Mouse (Mus musculus) fibroblast of lung, adult 2 months (primary cell): ENCODE results near the gene Mtmr10.

Experiments
- DNase-seq: peaks from one replicate; pipeline ENCODE4 v3.0.0-alpha.2; 2011; ENCODE audit warnings: low read depth

Gene Mtmr10

DNA sequence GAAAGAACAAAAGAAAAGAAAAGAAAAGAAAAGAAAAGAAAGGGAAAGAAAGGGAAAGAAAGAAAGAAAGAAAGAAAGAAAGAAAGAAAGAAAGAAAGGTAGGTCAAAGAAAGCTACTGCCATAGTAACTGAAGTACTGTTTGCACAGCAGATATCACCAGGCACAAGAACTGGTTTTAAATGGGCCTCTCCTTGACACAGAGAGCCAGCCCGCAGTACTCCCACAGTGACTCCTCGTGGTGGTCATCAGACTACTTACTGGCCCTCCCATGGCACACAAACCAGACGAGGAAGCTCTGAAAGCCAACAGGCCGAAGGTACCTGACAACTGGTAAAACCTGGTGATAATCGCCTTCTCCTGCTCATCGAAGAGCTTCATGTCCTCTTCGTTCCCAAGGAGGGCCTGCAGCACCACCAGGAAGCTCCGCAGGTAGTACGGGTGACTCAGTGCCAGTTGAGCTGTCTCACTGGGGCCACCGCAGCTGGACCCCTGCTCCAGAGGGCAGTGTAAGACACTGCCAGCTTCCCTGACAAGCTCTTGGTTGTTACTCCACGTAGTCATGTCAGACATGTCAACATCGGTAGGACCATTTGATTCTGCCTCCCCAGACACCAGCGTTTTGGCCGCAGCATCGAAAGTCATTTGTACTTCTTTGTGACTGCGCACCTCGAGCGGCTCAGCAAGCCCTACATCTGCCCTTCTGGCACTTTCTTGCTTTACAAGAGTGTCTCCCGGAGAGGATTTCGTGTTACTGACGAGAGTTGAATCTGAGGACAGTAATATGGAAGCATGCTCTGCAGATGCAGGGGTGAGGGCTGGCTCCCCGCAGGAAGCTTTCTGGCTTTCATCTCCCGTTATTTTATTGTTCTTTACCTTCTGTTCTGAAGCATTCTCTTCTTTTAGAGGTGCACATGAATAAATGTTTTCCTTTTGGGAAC lies 84.8 kb downstream of the Mtmr10 start:
- no peak for DNase-seq

DNA sequence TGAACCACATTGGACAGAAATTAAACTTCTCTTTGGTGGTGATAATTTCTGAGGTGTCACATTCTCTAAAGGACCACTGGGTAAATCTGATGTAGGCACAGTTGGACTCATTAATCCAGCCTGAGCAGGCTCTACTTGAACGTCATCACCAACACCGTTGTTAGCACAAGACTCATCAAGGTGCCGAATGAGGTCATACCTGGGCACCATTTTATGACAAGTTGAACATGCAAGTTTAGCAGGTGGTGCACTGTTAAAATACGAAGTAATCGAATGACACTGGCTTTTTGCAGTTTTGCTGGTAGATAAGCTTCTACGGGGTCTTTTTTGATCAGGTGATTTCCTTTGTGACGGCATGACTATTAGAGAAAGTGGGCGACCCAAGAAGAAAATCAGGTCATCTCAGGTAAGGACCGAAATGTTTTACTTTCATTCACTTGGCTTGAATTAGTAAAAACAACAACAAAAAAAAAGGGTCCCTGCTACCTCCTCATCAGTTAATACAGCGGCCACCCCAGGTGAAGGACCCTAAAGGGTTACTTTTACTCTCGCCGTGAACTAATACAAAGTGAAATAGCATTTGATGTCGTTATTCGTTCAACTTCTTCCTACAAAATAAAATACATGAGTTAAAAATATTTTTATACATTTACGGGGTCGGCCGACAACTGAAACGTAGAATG lies 85.8 kb downstream of the Mtmr10 start:
- no peak for DNase-seq

DNA sequence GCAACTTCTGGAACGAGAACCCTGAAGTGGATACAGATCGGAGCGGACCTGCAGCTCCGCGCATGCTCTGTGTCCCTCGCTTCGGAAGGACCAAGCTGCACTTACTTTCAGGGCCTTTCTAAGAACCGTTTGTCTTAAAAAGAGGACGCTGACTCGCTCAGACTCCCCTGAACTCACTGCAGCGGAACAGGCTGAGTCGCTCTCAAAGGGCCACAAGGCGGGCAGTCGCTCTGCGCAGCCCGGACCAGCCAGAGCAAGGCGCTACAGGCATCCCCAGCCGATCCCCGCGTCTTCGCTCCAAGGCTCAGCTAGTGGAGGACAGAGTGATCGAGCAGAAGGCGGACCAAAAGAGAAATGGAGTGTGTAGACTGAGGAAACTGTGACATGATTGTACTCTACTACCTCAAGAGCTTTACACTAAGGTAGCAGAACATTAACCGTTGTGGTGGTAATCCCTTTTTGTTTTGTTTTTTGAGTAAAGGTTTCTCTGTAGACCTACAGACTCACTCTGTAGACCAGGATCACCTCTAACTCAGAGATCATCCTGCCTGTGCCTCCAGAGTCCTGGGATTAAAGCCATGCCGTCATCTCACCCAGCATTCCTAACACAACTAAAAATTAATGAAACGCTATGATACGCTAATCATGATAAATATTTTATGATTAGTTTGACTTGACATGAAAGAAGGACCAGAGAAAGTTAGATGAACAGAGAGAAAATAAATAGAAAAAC lies 86.5 kb downstream of the Mtmr10 start, which contains the start of gene Fan1:
Fan1 (minus strand) TSS at position 266 of the 733 bp plus-strand sequence.
- DNase-seq: peak; percentile 70
